Mouse (Mus musculus) frontal cortex, adult 2 months (tissue): ENCODE measurements around the gene Dupd1. TPM values are rescaled to one million over a fixed set of nuclear protein-coding genes. Genes with fewer than 3 reads are reported as not detected.

Experiments used
- DNase-seq, 2 experiments: peaks; one replicate each; pipeline ENCODE4 v3.0.0; 2022; ENCODE audit warnings: low spot score in 1 of 2; ENCODE audit errors: extremely low spot score in 1 of 2
- polyA plus RNA-seq: library from polyadenylated mRNA; depleted of rRNA; stranded (reverse); fragments of >200 nt; gene quantifications from 2 replicates; pipeline ENCODE4 v1.2.3, GENCODE M21; 2012

Dupd1 gene
- polyA plus RNA-seq, 1 experiment, result 0.38 TPM

GRCm38 (mm10) chr14:21729031-21729732, 14.8 kb upstream of the Dupd1 start:
- DNase-seq, result peak; percentile 46 to 63

DNA sequence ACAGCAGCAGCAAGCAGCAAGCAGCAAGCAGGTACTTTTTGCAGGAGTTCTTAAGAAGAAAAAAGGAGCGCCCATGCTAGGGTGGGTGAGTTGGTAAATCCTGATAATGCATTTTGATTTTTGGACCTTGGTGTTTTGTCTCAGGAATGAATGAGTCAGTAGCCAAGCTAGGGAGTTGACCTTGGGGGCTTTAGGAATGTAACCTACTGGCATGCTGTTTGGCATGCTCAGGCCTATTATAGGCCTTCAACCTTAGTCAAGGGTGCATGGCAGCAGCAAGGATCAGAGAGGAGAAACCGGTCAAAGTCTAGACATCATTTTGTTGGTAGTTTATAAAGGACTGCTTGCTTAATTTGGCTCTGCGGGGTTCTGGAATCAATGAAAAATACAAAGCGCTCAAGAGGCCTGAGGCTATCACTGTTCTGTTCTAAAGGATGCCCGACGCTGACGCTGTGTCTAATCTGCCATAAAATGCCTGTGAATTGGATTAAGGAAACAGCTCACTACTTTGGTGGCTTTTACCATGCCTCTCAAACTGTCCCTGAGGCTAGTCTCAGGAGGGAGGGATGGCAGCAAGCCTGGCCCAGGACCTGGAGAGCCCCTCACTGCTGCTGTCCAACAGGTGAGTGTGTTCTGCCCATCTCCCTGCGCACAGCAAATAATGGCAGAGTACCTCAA, 7.8 kb upstream of the Dupd1 start:
- no peak for DNase-seq

GRCm38 (mm10) chr14:21720430-21721205, 6.2 kb upstream of the Dupd1 start:
- no peak for DNase-seq

GRCm38 (mm10) chr14:21719646-21720383, 5.4 kb upstream of the Dupd1 start:
- no peak for DNase-seq

DNA sequence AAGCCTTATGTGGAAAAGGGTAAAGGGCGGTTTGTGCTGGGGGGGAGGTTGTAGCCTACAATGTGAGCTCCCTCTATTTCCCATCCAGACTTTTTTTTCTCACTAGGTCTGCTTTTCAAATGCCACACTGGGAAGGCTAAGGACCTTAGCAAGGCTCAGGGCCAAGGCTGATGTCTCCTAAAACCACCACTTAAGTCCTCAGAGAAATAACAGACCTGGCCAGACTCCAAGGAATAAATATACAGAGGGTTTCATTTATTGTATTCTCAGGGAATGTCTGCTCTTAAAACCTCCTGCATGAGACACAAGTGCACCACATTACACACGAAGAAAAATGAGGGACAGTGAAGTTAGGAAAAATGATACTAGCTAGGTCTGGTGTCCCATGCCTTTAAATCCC, 3.1 kb downstream of the Dupd1 start:
- DNase-seq, result no peak

DNA sequence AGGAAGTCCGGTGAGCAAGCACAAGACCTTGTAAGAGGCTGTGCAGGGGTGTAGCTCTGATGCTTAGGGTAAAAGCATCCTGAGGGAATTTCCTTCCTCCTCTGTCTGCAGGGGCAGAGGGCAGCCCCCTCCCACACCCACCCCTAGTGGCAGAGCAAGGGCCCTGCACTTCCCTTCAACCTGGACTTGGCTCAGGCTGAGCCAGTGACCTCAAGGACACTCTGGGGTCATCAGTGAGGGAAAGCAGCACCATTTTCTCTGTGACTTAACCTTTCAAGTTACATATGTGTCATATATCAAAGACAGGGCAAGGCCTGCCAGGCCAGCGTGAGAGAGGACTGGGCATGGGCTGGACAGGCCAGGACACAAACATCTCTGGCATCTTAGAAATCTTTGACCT, 4.8 kb downstream of the Dupd1 start:
- no peak for DNase-seq

GRCm38 (mm10) chr14:21706759-21707571, 7.4 kb downstream of the Dupd1 start:
- peak; percentile 38 to 51 for DNase-seq

- DNase-seq, result no peak
These were observed 8.9 kb downstream of the Dupd1 start for GRCm38 (mm10) chr14:21705462-21705861.

- no peak for DNase-seq
These were observed 11.1 kb downstream of the Dupd1 start for GRCm38 (mm10) chr14:21703255-21703654.

DNA sequence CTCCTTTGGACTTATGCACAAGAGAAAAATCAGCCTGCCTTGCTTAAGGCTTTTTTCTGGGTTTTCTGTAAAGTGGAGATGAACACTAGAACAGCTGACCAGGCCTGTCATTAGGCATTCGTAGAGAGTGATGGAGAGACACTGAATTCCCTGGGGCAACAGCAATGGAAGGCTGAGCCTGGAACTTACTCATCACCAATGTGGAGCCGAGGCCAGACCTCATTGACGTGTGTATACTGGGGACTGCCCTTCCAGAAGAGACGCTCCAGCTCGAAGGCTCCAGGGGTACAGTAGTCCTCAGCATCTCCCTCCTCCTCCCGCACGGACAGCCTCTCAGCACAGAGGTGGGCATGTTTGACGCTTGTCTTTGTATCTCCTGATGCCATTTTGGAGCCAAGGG, 11.7 kb downstream of the Dupd1 start:
- DNase-seq, result no peak

DNA sequence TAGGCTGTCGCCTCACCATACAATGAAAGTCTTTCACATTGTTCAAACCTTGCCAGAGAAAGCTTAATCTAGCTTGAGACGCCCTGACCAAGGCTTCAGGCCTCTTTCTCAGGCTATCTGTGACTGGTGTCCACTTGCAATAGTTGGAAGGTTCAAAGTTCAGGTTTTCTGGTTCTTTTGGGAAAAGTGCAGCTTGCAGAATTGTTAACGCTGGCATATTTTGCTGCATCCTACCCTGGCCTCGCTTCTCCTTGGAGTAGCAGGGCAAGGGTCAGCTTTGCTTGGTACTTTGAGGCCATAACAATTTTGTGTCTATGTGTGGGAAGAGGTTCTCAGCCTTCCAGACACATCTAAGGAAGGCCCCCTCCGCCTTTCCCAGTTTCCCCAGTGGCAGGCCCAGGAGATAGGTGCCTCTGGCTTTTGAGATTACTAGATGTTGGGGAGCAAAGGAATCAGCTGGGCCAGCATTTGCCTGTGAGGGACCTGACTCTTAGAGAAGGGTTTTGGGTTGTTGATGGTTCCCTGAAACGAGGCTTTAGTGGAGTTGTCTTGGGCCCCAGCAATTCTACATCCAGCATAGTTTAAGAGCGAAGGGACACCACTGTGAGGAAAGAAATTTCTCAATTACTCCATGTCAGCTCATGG, 18.1 kb downstream of the Dupd1 start:
- no peak for DNase-seq

GRCm38 (mm10) chr14:21695020-21695419, 19.4 kb downstream of the Dupd1 start:
- DNase-seq, result no peak

- DNase-seq, result no peak
These were observed 23.3 kb downstream of the Dupd1 start for GRCm38 (mm10) chr14:21691070-21691469.

- no peak for DNase-seq
These were observed 27.7 kb downstream of the Dupd1 start for GRCm38 (mm10) chr14:21686376-21687279.

DNA sequence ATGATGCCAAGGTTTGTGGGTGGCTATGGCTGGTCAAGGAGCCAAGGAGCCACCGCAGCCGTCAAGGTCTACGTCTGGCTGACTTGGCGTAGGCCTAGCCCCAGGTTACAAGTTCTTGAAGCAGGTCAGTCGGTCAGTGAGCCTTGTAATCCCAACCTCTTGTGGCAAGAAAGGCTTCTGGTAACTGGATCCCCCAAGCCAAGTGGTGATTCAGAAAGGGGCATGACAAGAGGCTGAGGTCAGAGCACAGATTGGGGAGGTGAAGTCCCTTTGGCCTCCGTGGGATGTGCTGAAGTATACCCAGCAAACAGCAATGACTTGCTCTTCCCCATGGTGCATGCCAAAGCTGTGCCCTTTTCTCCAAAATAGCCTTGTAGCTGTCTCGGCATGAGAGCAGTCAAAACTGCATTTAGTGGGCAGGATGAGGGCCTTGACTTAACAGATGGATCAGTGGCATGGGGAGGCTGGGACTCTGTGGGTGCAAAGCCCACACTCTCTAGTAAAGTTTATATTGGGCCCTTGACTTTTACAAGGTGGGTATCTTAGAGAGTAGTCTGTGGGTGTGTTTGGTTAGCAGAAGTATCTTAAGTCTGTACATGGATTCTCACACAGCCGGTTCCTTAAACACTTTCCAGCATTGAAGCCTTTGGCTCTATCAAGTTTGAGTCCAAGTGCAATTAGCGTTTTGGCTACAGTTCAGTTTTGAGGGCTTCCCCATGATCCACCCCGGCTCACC, 28.8 kb downstream of the Dupd1 start:
- no peak for DNase-seq

- DNase-seq, result no peak
These were observed 30.5 kb downstream of the Dupd1 start for GRCm38 (mm10) chr14:21683834-21684233.

DNA sequence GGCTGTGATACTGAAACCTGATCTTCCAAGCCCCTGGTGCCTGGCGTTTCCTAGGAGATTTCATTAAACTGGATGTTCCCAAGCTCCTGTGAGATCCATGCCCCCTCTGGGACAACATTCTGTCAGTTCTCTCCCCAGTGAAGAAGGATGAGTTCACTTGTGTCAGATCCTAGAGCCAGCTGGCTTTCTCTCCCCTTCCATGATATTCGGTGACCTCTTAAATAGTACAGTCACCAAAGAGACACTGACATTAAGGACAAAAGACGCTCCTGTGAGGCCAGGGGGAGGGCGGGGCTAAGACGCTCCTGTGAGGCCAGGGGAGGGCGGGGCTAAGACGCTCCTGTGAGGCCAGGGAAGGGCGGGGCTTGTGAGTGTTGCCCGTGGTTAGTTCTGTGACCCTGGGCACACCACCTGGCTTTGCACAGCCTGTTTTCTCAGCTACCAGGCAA, 31.7 kb downstream of the Dupd1 start:
- DNase-seq, result no peak
